Mouse (Mus musculus) liver, embryonic 14.5 days (tissue): ENCODE data around the gene Nrros.
A peak's percentile ranks its signal among the peaks of the same experiment; 100 is the strongest.

Experiments
- CTCF ChIP-seq: IDR thresholded peaks from 2 replicates; pipeline ENCODE4 v1.5.1; 2016; ENCODE audit warnings: antibody characterized with exemption, low read depth, control low read depth
- EP300 ChIP-seq: IDR thresholded peaks from 2 replicates; pipeline ENCODE4 v1.6.1; 2016; ENCODE audit warnings: antibody characterized with exemption, low read depth

- TF ChIP-seq EP300 (0 out of 2 replicates have a peak, but pooled peaks have one; percentile 25), CTCF (no peak)
Measured at GRCm38 (mm10) chr16:32165281-32165821, at the start of gene Nrros.
